Mouse (Mus musculus): Measurements from ENCODE around the gene Rtn4r. TPM values are rescaled to one million over a fixed set of nuclear protein-coding genes. Genes with fewer than 3 reads are reported as not detected.

Gene Rtn4r
- total RNA-seq, 2 experiments from 2014 or later = 0.38 to 0.52 TPM

DNA sequence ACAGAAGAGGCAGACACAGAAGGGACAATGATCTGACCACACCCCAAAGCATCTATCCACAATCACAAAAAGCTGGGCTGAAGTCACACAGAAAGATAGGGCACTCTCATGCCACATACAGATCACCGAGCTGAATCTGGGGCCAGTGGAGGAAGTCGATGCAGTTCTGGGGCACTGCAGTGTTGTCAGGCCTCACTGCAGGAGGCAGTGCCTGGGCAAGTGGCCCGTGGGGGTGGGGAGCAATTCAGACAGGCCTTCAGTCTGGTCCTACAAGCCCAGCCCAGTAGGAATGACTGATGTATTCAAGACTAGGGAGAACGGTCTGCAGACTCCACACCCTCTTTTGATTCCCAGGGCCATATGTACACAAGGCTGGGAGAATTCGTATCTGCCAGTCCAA, 2.8 kb upstream of the Rtn4r start:
- DNase-seq = no peak

DNA sequence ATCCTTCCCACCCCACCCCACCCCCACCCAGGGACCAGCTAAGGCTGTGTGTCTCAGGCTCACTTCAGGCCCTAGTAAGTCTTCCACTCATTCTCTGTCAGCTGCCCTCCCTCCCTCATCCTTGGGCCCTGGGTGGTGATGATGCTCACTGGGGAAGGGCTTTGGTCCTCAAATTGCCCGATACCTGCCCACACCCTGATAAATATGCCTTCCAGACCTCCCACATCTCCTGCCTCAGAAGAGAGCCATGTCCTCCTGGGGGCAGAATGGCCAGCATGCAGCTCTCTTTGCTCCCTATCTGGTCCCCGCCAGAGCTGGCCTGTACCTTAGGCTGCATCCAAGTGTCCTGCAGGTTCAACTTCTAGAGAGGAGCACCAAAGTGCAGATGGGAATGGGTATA, 2.3 kb upstream of the Rtn4r start:
- no peak for DNase-seq

DNA sequence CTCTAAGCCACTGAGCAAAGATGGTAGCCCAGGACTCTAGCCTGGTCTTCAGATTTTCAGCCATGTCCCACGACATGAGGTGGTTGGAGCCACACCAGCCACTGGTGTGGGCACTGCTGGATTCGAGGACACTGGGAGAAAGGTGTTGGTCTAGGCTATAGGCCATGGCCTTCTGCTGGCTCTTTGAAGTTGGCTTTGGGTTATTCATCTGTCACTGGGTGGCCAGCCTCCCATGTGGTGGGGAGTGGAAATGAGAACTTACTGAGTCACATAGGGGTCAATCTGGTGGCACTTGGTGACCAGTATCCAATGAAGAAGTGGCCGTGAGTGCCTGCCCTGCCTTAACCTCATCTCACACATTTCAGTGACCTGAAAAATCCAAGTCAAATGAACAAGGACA, 1.2 kb upstream of the Rtn4r start:
- DNase-seq = no peak

DNA sequence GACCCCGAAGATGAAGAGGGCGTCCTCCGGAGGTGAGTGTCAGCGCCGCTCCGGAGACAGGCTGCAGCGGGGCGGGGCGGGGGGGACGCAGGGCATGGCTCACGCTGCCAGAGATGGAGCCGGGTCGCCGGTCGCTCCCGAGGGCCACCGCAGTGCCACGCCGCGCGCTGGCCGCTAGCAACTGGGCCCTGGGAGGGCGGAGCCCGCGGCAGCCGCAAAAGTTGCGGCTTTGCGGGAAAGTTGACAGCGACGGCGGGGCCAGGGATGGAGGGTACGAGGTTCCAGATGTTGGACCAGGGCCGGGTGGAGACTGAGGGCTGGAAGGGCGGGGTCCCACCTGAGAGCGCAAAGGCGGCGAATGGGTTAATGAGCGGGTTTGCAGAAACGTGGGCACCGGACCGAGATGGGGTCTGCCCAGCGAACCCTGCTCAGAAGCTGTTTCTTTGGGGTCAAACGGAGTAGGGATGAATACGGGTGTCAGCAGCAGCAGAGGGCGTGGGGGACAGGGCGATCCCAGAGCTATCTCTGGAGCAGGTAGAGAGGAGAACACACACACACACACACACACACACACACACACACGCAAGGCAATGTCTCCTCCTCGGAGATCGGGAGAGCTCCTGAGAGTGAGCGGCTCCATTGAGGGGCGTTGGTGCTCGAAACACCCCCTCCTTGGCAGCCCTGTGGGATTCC, 575 bp downstream of the Rtn4r start:
- no peak for DNase-seq

DNA sequence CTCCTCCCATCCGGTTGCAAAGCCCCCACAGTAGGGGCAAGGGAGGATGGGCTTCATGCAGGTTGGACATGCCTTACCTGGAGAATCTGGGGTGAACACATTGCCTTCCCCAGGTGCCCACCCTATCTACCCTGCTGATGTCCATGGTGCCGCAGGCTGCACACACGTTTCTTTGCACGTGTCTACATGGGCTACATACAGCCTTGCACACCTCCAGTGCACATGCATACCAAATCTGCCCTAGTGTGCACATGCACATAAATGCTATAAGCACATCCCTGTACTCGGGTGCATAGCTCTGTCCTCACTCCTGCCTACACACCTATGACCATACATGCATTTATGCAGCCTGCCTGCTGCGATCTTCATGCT, 1.1 kb downstream of the Rtn4r start:
- DNase-seq = no peak

DNA sequence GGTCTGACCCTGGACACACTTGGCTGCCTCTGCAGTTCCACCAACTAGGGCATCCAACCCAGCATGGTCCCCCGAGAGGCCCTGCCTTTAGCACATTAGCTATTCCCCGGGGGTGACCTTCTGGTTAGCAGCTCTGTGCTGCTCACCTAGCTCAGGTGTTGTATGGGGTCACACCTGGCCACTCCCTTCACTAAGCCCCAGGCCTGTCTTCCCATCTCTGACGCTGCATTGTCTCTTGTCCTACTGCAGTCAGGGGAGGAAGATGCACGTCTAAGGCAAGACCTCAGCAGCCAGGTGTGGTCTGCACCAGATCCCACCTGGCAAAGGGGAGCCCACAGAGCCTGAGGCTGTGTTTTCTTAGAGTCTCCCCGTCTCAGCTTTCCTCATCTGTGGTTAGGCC, 2.0 kb downstream of the Rtn4r start:
- DNase-seq = no peak

DNA sequence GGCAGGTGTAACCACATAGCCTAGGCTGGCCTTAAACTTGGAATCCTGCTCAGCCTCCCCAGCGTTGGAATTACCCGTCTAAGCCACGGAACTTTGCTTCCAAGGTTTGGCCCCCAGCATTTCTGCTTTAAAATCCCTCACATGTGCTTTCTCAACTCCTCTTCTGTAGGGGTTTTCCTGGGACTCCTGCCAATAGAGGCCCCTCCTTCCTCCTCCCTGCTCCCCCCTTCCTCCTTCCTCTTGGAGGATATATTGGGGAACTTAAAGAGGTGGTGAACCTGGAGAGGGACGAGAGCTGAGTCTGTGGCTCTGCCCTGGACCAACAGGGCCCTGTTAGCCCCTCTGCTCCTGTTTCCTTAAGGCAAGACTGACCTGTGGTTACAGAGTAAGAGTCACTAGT, 2.8 kb downstream of the Rtn4r start:
- DNase-seq = no peak

DNA sequence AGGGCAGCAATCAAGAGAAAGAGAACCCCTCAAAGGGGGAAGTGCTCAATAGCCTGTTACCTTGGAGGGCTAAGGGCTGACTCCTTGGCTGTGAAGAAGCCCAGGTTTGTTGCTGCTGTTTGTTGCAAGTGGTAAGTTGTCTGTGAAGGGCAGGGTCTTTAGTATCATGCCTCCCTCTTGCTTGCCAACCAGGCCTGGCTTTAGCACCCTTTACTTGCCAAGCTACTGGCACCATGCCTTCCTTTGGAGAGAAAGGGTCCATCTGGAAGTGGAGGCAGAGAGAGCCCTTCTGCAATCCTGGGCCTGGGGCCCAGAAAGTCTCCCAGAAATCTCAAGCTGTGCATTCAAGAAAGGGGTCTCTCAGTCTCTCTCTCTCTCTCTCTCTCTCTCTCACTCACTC, 3.3 kb downstream of the Rtn4r start:
- DNase-seq = no peak

DNA sequence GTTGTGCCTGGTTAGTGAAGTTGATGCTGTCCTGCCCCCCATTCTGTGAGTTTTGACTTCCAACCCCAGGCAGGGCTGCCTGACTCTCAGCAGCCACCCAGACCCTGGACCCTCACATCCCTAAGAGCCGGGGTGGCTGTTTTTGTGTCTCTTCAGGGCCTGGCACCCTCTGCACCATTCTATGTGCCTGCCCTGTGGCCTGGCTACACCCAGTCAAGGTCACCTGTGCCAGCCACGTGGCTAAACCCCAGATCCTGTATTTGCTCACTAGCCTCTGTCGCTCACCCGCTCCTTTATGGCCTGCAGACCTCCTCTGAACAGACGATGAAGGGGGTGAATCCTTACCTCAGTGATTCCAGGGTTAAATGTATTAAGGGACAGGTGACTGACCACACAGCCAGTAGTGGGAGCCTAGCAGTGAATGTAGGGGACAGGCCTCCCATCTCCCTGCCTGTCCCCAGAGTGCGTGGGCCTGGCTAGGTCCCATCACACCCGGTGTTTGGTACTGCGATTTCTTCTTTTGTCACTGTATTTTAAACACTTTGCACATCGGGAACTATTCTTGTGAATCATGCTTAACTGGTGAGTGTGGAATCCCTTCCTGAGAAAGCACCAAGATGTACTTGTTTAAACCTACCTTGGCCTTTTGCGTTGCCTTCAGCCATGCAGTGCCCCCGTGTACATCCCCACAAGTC, 4.0 kb downstream of the Rtn4r start:
- DNase-seq = no peak

DNA sequence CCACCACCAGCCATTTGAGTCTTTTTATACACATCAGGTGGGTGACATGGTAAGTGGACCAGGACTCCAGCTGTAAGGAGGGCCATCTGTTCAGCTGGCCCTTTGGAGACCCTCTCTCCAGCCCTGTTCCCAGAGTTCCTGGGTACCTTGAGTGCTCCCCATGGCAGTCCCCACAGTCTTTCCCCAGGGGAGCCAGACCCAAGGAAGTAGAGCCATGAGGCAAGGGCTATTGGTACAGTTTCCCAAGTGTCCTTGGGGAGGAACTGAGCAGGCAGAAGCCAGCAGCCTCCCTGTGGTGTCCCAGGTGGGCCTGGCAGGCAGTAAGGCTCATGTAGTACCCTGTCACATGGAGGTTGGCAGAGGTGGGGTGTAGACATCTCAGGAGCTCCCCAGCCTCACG, 4.6 kb downstream of the Rtn4r start:
- no peak for DNase-seq

DNA sequence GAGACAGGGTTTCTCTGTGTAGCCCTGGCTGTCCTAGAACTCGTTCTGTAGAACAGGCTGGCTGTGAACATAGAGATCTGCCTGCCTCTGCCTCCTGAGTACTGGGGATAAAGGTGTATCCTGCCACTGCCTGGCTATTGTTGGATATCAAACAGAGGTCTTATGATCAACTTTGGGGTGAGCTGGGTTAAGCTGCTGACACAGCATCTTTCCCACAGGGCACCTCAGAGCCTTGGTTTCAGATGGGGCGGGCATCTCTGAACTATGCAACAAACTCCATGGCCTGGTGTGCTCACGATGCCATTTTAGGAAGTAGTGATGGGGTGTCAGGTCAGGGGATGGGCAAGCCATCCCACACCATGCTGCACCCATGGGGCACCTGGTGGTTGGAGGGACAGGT, 5.1 kb downstream of the Rtn4r start:
- no peak for DNase-seq

DNA sequence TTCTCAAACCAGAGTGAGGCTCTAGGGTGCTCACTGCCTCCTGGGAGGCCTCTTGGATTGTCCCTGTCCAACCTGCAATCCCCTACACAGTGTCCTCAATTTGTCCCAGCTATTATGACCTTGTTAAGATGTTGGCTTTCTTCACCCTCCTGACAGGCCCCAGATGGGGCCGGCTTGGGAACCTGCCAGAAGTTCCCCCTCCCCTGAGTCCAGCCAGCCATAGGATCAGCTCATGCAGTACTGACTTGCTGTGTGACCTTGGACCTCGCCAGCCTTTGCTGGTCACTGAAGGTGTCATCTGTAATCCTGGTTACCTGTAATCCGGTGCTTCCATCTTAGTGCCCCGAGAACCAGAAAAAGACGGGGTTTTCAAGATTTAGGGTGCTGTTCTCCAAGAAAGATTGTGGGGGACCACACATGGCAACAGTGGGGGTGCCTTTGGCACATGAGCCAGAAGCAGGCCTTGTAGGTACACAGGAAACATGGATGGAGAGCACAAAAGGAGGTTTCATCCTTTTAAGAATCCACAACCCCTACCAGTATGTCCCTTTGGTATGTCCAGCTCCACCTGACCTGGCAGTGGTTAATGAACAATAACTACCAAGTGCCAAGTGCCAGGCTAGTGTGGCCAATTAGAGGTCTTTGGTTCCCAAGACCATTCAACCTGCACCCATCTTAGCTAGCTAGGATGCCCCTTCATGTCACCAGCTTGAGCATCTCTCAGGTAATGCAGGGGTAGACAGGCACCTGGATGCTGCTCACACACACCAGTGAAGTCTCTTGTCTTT, 5.9 kb downstream of the Rtn4r start:
- no peak for DNase-seq

DNA sequence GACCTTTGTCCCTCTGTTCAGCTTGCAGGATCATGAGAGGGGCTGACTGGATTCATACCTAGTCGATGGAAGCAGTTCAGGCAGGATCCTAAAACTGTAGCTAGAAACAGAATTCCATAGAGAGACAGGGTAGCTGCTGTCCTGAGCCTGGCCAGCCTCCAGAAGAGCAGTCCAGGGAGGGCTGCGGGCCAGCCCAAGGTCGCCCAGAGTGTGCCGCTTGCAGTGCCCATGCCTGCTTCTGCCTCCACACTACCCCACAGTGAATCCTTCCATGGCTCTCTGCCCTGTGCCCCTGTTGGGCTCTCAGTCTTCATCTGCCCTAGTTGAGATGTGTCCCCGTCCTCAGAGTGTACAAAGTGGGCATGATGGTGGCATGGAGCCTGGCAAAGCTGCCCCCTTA, 7.8 kb downstream of the Rtn4r start:
- DNase-seq = peak; percentile 38

DNA sequence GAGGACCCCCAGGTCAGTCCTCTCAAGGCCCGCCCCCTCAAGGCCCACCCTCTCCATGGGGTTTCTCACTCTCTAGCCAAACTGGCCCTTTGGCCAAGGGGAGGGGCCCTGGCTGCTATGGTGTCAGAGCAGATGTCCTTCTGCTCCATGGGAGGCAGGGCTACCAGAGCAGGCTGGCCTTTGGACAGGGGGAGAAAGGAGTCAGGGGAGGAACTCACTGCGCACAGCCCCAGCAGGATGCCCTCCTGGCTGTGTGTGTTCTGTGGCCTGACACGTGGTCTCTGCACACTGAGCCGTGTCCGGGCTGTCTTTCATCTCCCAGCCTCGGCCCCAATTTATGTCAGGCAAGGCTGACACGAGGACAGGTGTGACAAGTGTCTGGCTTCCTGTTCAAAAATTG, 8.6 kb downstream of the Rtn4r start:
- no peak for DNase-seq

DNA sequence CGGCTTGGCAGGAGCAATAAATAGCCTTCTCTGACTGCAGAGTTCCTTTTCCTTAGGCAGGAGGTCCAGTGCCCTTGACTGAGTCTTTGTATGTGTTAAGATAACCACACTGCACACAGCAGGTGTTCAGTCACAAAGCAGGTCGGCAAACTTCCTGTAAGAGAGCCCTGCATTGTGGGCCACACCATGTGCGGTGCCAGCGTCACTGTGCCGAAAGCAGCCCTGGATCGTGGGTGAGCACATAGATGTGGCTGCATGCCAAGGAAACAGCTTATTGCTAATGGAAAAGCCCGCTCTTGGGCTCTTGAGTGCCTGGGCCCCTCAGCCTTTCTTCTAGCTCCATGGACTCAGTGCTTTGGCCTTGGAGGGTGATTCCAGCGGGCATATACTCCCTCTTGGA, 16.8 kb downstream of the Rtn4r start:
- no peak for DNase-seq

DNA sequence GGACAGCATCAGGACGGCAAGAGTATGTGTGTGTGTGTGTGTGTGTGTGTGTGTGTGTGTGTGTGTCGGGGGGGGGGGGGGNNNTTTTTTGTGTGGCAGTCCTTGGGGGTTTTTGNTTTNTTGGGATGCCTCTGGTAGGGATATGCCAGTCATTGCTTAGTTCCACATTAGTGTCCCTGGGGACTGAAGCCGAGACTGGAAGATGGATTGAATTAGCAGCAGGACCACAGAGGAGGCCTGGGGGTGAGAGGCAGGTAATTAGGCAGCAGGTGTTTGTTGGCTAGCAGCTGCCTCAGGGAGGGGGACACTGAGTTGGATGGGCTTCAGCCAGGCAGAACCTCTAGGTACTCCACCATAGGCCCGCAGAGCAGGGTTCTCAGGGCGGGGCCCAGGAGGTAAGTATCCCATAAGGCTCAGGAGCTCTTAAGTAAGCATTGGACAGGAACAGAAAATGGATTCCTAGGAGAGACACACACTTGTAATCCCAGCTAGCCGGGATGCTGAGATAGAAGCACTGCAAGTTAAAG, 18.0 kb downstream of the Rtn4r start:
- DNase-seq = no peak

DNA sequence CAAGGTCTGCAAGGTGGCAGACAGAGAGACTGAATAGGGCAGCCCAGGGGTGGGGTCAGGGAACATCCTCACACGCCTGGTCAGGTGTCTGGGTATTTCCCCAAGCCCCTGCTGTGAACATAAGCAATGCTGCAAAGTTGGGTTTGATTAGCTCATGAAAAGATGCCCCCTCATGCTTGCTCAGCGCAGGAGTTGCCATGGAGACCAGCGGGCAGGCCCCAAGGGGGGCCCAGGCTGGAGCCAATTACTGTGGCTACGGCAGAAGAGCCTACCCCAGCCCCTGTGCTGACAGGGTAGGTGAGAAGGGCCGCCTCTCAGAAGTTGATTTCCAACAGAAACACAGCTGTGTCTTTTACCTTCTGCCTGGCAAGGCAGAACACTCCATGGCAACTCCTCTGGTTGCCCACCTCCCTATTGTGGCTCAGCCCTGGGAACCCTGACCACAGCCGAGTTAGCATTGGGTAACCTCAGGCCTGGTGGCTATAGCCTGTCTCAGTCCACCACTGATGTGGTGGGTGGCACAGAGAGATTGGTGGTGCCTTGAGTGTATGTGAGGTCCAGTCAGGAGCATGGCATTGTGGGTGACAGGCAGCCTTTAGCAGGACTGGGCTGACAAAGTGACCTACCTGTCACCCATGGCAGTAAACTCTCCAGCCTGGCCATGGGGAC, 20.9 kb downstream of the Rtn4r start:
- no peak for DNase-seq

DNA sequence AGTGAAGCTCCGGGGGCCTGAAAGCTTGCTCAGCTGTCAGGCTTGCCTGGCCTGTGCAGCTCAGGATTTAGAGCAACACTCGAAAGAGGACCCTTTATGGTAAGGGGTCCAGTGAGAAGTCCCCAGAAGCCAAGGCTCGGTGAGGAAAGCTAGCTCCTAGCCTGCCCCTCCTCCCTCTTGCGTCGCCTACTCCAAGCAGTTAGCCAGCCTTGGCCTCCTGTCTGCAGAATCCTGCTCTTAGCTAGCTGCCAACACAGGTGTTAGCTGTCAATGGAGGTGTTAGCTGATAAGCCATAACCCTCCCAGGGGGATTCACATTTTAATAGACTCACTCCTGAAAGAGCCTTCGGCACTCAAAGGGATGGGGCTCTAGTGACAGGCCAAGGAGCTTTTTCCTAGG, 21.8 kb downstream of the Rtn4r start:
- DNase-seq = no peak

DNA sequence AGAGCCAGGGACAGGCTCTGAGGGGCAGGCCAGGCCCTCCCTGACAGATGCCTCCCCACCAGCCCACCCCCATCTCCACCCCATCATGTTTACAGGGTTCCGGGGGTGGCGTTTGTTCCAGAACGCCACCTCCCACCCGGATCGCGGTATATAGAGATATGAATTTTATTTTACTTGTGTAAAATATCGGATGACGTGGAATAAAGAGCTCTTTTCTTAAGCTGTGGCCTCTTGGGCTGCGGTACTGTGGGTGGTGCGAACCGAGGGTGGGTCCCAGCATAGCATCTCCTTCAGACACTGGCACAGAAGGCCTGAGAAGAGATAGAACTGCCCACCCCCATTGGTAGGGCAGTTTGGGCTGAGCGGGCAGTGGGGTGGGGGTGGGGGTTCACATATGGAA, 24.7 kb downstream of the Rtn4r start:
- no peak for DNase-seq

DNA sequence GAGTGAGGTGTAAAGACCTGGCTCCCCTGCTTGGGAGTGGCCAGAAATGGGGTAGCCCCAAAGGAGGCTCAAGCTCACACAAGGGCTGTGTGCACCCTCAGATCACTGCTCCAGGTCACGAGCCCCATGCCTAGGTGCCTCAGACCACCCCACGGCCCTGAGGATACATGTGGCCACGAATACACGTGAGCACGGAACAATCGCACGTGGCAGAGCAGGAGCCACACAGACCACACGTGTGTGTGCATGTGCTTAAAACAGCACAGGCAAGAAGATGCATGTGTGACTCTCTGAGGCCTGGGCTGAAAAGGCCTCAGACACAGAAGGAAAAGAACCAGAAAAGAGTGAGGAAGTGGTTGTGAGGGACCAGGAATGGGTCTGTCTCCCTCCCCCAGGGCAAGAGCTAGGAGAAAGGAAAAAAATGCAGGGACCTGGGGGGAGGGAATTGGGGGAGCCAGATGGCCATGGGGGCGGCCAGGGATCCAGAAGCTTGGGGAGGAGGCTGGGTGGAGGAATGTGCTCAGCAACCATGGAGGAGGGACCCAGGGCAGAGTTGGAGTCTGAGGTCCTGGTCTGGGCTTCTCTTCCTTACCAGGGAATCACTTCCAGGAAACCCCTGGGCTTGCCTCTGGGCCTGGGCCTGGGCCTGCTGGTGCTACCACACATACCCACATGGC, 25.5 kb downstream of the Rtn4r start:
- no peak for DNase-seq

DNA sequence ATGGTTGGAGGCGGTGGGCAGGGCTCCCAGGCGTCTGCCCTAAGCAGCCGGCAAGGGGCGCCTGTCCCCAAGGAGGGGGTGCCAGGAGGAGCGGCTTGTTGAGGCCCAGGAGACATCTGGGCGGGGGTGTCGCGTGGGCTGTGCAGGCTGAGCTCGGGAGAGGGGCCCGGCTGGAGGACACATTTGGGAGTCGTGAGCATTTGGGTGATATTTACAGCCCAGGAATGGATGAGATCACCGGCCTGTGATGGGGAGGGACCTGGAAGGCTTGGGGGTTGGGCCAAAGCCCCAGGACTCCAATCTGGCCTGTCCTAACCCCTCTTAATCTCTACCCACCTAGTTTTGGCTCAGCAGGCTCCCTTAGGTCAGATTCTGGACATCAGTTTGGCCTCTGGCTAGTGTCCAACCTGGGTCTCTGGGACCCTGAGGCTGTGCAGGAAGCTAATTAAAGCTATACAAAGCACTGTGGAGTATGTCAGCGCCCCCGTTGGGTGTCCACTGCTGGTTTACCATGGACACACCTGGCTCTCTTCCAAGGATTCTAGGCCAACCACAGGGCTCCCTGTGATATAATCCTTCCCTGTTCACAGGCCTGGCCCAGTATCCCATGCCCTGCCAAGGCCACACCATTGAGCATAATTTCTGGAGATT, 27.2 kb downstream of the Rtn4r start:
- peak; percentile 34 for DNase-seq

All from gastrocnemius, postnatal 10 days (tissue).